Mouse (Mus musculus): ENCODE data around the gene Plxna1. TPM values are rescaled to one million over a fixed set of nuclear protein-coding genes. Genes with fewer than 3 reads are reported as not detected.

The Plxna1 gene
- polyA plus RNA-seq, 1 experiment from 2014 or later = 46.0 TPM

- no peak overlapping the region; the same call in 1 of the 2 replicates for H3K27ac ChIP-seq
- peak overlapping the region; percentile 98 for H3K4me3 ChIP-seq
- no peak for ATAC-seq (ENCODE audit: low FRiP score, low read depth)
- peak overlapping the region; percentile 90 for H3K4me2 ChIP-seq (replicated peaks)
- peak overlapping the region; percentile 99 for H3K9ac ChIP-seq
- 49% methylated on average over 20 of the region's 20 CpGs for WGBS
- H3K27me3 ChIP-seq (replicated peaks) = peaks cover 8% of the 10 kb centered on the region; the same call in 1 of the 2 replicates
- no peaks in the 10 kb centered on the region for H3K9me3 ChIP-seq
- peaks cover 65% of the 10 kb centered on the region for H3K4me1 ChIP-seq
- H3K36me3 ChIP-seq = peaks cover 24% of the 10 kb centered on the region
Observed at GRCm38 (mm10) chr6:89359771-89360708, 2.4 kb downstream of the Plxna1 start.

DNA sequence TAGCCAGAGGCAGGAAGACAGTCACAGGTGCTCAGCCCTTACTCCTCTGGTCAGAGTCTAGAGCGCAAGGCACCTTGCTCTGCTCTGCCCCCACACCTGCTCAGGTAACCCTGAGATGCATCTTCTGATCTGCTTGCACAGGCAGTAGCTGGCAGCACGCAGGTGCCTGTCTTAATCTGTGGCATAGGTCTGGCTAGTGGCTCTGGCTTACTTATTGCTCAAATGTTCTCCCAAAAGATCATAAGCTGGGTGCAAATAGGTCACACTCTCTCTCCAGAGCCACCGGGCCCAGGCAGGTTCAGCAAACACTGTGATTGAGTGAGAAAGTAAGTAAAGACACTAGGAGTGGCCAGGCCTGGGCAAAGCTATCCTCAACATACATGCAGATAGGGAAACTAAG, 3.2 kb downstream of the Plxna1 start:
- Histone ChIP-seq H3K27ac (no peak overlapping the region), H3K27me3 (replicated peaks) (peaks cover 8% of the 10 kb centered on the region; the same call in 1 of the 2 replicates), H3K9me3 (no peaks in the 10 kb centered on the region), H3K4me3 (no peak overlapping the region), H3K4me2 (replicated peaks) (peak overlapping the region; percentile 90), H3K9ac (peak overlapping the region; percentile 99; the same call in 1 of the 2 replicates), H3K36me3 (peaks cover 33% of the 10 kb centered on the region), H3K4me1 (peaks cover 73% of the 10 kb centered on the region)
- 95% methylated on average over 3 of the region's 3 CpGs for WGBS
- ATAC-seq (ENCODE audit: low FRiP score, low read depth) = no peak

- no peaks in the 10 kb centered on the region for H3K9me3 ChIP-seq
- no peak for ATAC-seq (ENCODE audit: low FRiP score, low read depth)
Observed at GRCm38 (mm10) chr6:89355661-89356060, 6.8 kb downstream of the Plxna1 start.

GRCm38 (mm10) chr6:89354726-89355125, 7.7 kb downstream of the Plxna1 start:
- no peak overlapping the region for H3K4me3 ChIP-seq
- H3K4me1 ChIP-seq = peaks cover 85% of the 10 kb centered on the region
- no peak overlapping the region for H3K9ac ChIP-seq
- H3K27ac ChIP-seq = no peak overlapping the region
- no peaks in the 10 kb centered on the region for H3K27me3 ChIP-seq (replicated peaks)
- no peak overlapping the region for H3K4me2 ChIP-seq (replicated peaks)
- peaks cover 62% of the 10 kb centered on the region for H3K36me3 ChIP-seq
- 91% methylated on average over 12 of the region's 12 CpGs for WGBS
- ATAC-seq (ENCODE audit: low FRiP score, low read depth) = no peak
- H3K9me3 ChIP-seq = no peaks in the 10 kb centered on the region

More at GRCm38 (mm10) chr6:89355661-89356060, 6.8 kb downstream of the Plxna1 start:
- H3K4me2 ChIP-seq (replicated peaks) = peak overlapping the region; percentile 24
- peaks cover 91% of the 10 kb centered on the region for H3K4me1 ChIP-seq
- H3K4me3 ChIP-seq = no peak overlapping the region
- no peaks in the 10 kb centered on the region for H3K27me3 ChIP-seq (replicated peaks)
- peaks cover 54% of the 10 kb centered on the region for H3K36me3 ChIP-seq
- no peak overlapping the region for H3K27ac ChIP-seq
- WGBS = 53% methylated on average over 7 of the region's 7 CpGs
- H3K9ac ChIP-seq = 0 out of 2 replicates have a peak overlapping the region, but pooled peaks have one; percentile 2

DNA sequence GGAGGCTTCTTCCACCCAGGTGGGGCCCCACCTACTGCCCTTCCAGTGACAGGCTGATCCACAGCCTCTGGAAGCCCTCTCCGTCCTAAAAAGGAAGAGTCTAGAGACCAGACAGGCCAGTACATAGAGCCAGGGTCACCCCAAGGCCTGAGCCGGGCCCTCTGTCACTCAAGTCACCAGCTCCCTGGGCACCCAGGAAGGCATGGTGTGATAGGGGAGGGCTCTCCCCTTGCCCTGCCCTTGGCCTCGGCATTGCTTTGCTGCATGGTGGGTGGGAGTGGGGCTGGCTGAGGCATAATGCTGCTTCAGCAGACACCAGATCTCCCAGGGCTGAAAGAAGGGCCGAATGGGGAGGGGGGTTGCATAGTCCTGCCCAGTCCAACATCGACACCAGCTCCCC, 8.3 kb downstream of the Plxna1 start:
- Histone ChIP-seq H3K4me1 (peaks cover 81% of the 10 kb centered on the region), H3K4me2 (replicated peaks) (no peak overlapping the region)
- no peak for ATAC-seq (ENCODE audit: low FRiP score, low read depth)

DNA sequence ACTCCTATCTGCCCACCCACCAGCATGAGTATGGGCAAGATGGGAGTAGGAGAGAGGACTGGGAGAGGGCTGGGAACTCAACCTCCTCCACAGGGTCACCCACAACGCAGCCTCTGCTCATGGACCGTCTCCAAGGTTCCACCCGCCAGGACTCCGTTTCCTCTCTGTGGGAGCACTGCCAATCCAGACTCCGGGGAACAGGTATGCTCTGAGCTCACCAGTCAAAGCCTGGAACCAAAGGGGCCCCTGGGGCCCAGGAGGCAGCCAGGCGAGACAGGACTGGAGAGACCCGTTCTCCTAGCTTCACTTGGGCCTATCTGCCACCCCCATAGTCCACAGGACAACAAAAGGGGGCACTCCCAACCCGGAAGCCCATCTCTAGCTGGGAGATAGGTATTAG, 9.3 kb downstream of the Plxna1 start:
- ATAC-seq (ENCODE audit: low FRiP score, low read depth) = no peak
- H3K27ac ChIP-seq = no peak overlapping the region
- no peak overlapping the region for H3K9ac ChIP-seq
- 81% methylated on average over 8 of the region's 8 CpGs for WGBS
- H3K36me3 ChIP-seq = peaks cover 79% of the 10 kb centered on the region
- H3K27me3 ChIP-seq (replicated peaks) = no peaks in the 10 kb centered on the region
- peaks cover 77% of the 10 kb centered on the region for H3K4me1 ChIP-seq
- no peak overlapping the region for H3K4me2 ChIP-seq (replicated peaks)
- no peaks in the 10 kb centered on the region for H3K9me3 ChIP-seq
- H3K4me3 ChIP-seq = no peak overlapping the region

More for the DNA sequence above, 8.3 kb downstream of the Plxna1 start:
- H3K4me3 ChIP-seq = no peak overlapping the region
- 83% methylated on average over 5 of the region's 5 CpGs for WGBS
- H3K36me3 ChIP-seq = peaks cover 69% of the 10 kb centered on the region
- H3K27ac ChIP-seq = no peak overlapping the region
- H3K27me3 ChIP-seq (replicated peaks) = no peaks in the 10 kb centered on the region
- peak overlapping the region; percentile 1; the same call in 1 of the 2 replicates for H3K9ac ChIP-seq
- no peaks in the 10 kb centered on the region for H3K9me3 ChIP-seq

DNA sequence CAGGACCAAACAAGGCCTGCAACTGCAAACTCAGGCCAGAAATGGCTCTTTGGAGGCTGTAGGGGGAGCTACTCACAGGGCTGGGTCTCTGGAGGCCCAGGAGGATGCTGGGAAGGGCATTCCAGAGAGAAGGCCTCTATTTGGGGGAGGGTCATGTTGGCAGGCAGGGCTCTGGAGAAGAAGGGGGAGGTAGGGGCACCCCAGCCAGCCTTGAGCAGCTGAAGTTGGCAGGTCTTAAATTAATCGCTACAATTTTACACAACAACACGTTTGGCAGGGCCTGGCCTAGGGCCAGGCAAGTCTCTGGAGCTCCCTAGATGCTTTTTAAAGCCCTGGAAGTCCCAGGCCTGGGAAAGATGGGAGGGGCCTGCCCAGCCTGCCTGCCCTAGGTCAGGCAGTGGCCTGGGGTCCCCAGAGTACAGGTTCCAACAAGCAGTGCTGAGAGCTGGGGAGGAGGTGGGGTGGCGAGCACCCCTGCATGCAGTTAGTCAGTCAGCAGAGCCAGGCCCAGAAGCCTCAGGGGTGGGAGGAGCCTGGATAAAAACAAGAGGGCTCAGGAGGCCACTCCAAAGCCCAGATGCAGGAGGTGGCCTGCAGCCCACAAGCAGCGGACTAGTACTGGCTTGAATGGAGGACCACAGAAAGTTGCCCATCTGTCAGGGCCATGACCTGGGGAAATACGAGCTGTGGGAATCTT, 10.8 kb downstream of the Plxna1 start:
- Histone ChIP-seq H3K27me3 (replicated peaks) (no peaks in the 10 kb centered on the region), H3K4me3 (no peak overlapping the region), H3K9me3 (no peaks in the 10 kb centered on the region), H3K4me1 (peaks cover 68% of the 10 kb centered on the region), H3K4me2 (replicated peaks) (peak overlapping the region; percentile 0; the same call in 1 of the 2 replicates), H3K36me3 (peaks cover 80% of the 10 kb centered on the region), H3K9ac (0 out of 2 replicates have a peak overlapping the region, but pooled peaks have one; percentile 33), H3K27ac (peak overlapping the region; percentile 50)
- 20% methylated on average over 5 of the region's 5 CpGs for WGBS
- peak; percentile 83 for ATAC-seq (ENCODE audit: low FRiP score, low read depth)

DNA sequence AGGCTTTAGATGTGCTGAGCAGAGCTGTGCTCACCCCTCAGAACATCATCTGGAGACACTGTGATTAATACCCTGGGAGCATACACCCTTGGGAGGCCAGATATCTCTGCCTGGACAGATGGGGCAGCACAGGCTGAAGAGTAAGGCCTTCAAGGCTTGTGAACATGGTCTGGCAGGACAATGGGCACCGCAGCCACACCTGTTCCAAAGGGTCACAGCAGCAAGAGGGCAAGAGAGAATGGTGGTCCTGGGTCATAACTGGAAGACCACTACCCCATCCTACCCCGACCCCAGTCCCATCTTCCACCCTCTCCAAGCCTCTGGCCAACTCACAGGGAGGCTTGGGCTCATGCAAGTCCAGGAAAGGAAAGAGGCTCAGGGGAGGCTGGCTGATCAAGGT, 11.9 kb downstream of the Plxna1 start:
- no peak overlapping the region for H3K9ac ChIP-seq
- peaks cover 69% of the 10 kb centered on the region for H3K36me3 ChIP-seq
- no peaks in the 10 kb centered on the region for H3K9me3 ChIP-seq
- no peak overlapping the region for H3K4me3 ChIP-seq
- ATAC-seq (ENCODE audit: low FRiP score, low read depth) = no peak
- 100% methylated on average over 2 of the region's 2 CpGs for WGBS
- H3K27ac ChIP-seq = no peak overlapping the region
- peaks cover 62% of the 10 kb centered on the region for H3K4me1 ChIP-seq
- no peaks in the 10 kb centered on the region for H3K27me3 ChIP-seq (replicated peaks)
- no peak overlapping the region for H3K4me2 ChIP-seq (replicated peaks)

GRCm38 (mm10) chr6:89350037-89350515, 12.3 kb downstream of the Plxna1 start:
- Histone ChIP-seq H3K4me2 (replicated peaks) (no peak overlapping the region), H3K36me3 (peaks cover 65% of the 10 kb centered on the region), H3K27ac (no peak overlapping the region), H3K9ac (no peak overlapping the region), H3K4me1 (peaks cover 62% of the 10 kb centered on the region), H3K27me3 (replicated peaks) (no peaks in the 10 kb centered on the region), H3K9me3 (no peaks in the 10 kb centered on the region), H3K4me3 (no peak overlapping the region)
- ATAC-seq (ENCODE audit: low FRiP score, low read depth) = no peak
- WGBS = 73% methylated on average over 1 of the region's 1 CpGs

GRCm38 (mm10) chr6:89348363-89348762, 14.1 kb downstream of the Plxna1 start:
- Histone ChIP-seq H3K27ac (no peak overlapping the region), H3K4me3 (no peak overlapping the region), H3K4me1 (peaks cover 53% of the 10 kb centered on the region), H3K36me3 (peaks cover 54% of the 10 kb centered on the region), H3K9ac (no peak overlapping the region), H3K4me2 (replicated peaks) (no peak overlapping the region), H3K27me3 (replicated peaks) (no peaks in the 10 kb centered on the region), H3K9me3 (no peaks in the 10 kb centered on the region)
- ATAC-seq (ENCODE audit: low FRiP score, low read depth) = no peak
- 80% methylated on average over 9 of the region's 9 CpGs for WGBS

GRCm38 (mm10) chr6:89347792-89348191, 14.6 kb downstream of the Plxna1 start:
- Histone ChIP-seq H3K4me3 (no peak overlapping the region), H3K36me3 (peaks cover 55% of the 10 kb centered on the region), H3K27ac (no peak overlapping the region), H3K4me2 (replicated peaks) (no peak overlapping the region), H3K4me1 (peaks cover 47% of the 10 kb centered on the region), H3K27me3 (replicated peaks) (no peaks in the 10 kb centered on the region), H3K9me3 (no peaks in the 10 kb centered on the region), H3K9ac (no peak overlapping the region)
- ATAC-seq (ENCODE audit: low FRiP score, low read depth) = no peak
- 89% methylated on average over 1 of the region's 1 CpGs for WGBS

- WGBS = 91% methylated on average over 1 of the region's 1 CpGs
- no peak for ATAC-seq (ENCODE audit: low FRiP score, low read depth)
Observed at GRCm38 (mm10) chr6:89345855-89346254, 16.6 kb downstream of the Plxna1 start.

More at GRCm38 (mm10) chr6:89345855-89346254, 16.6 kb downstream of the Plxna1 start:
- Histone ChIP-seq H3K4me1 (peaks cover 28% of the 10 kb centered on the region), H3K4me2 (replicated peaks) (no peak overlapping the region), H3K4me3 (no peak overlapping the region), H3K27me3 (replicated peaks) (no peaks in the 10 kb centered on the region), H3K9ac (no peak overlapping the region), H3K9me3 (no peaks in the 10 kb centered on the region), H3K27ac (no peak overlapping the region), H3K36me3 (peaks cover 67% of the 10 kb centered on the region)
